Comparison of ENCODE assay signal across 8 mouse cellular contexts in genomic region chr7:118116787-118117538, GRCm38 (mm10). TPM values are rescaled to one million over a fixed set of nuclear protein-coding genes. Genes with fewer than 3 reads are reported as not detected.
DNase-seq lines count a peak whose midpoint lies in the region; ATAC-seq and TF ChIP-seq lines count a peak whose summit lies in the region.

No protein-coding gene starts in this region.

- 19% methylated on average over 8 of the region's 8 CpGs for WGBS in lung, embryonic 14.5 days
- 19% methylated on average over 8 of the region's 8 CpGs for WGBS in embryonic facial prominence, embryonic 15.5 days
- 18% methylated on average over 8 of the region's 8 CpGs for WGBS in limb, embryonic 13.5 days
- 7% methylated on average over 8 of the region's 8 CpGs for WGBS in neural tube, embryonic 15.5 days

- ATAC-seq in lung, embryonic 14.5 days (ENCODE audit: insufficient read depth): peak; percentile 11; the same call in 1 of the 2 replicates
- no peak for ATAC-seq in embryonic facial prominence, embryonic 15.5 days (ENCODE audit: insufficient number of reproducible peaks, low FRiP score, low TSS enrichment, low read depth)
- ATAC-seq in limb, embryonic 13.5 days (ENCODE audit: low FRiP score, low read depth): no peak
- peak; percentile 26; the same call in 1 of the 2 replicates for ATAC-seq in neural tube, embryonic 15.5 days (ENCODE audit: low FRiP score)
- no peak for ATAC-seq in megakaryocyte-erythroid progenitor cell, adult 5-6 weeks (replicated peaks; ENCODE audit: low FRiP score, low TSS enrichment, poor library complexity, severe bottlenecking)

- no peaks in the 10 kb centered on the region for H3K9me3 ChIP-seq in lung, embryonic 14.5 days (ENCODE audit: low read depth, low read length)
- H3K9me3 ChIP-seq in embryonic facial prominence, embryonic 15.5 days (replicated peaks): no peaks in the 10 kb centered on the region
- H3K9me3 ChIP-seq in limb, embryonic 13.5 days: no peaks in the 10 kb centered on the region
- no peaks in the 10 kb centered on the region for H3K9me3 ChIP-seq in neural tube, embryonic 15.5 days (replicated peaks)

- H3K27me3 ChIP-seq in lung, embryonic 14.5 days (ENCODE audit: insufficient read depth, low read length): no peaks in the 10 kb centered on the region
- no peaks in the 10 kb centered on the region for H3K27me3 ChIP-seq in embryonic facial prominence, embryonic 15.5 days
- H3K27me3 ChIP-seq in limb, embryonic 13.5 days: no peaks in the 10 kb centered on the region
- no peaks in the 10 kb centered on the region for H3K27me3 ChIP-seq in neural tube, embryonic 15.5 days (replicated peaks)

- no peak for TF ChIP-seq CTCF in lung, embryonic 14.5 days (IDR thresholded peaks at IDR 0.05; ENCODE audit: low read depth)

- peaks cover 67% of the 10 kb centered on the region for H3K36me3 ChIP-seq in lung, embryonic 14.5 days (ENCODE audit: insufficient read depth)
- peaks cover 52% of the 10 kb centered on the region for H3K36me3 ChIP-seq in embryonic facial prominence, embryonic 15.5 days
- peaks cover 62% of the 10 kb centered on the region for H3K36me3 ChIP-seq in limb, embryonic 13.5 days
- H3K36me3 ChIP-seq in neural tube, embryonic 15.5 days: peaks cover 60% of the 10 kb centered on the region

- peak overlapping the region; percentile 16; the same call in 1 of the 2 replicates for H3K27ac ChIP-seq in lung, embryonic 14.5 days (ENCODE audit: low read depth)
- no peak overlapping the region for H3K27ac ChIP-seq in embryonic facial prominence, embryonic 15.5 days (replicated peaks)
- H3K27ac ChIP-seq in limb, embryonic 13.5 days: no peak overlapping the region; the same call in 1 of the 2 replicates
- peak overlapping the region; percentile 90 for H3K27ac ChIP-seq in neural tube, embryonic 15.5 days (replicated peaks)

- H3K9ac ChIP-seq in lung, embryonic 14.5 days: peak overlapping the region; percentile 58; the same call in 1 of the 2 replicates
- no peak overlapping the region for H3K9ac ChIP-seq in embryonic facial prominence, embryonic 15.5 days
- H3K9ac ChIP-seq in limb, embryonic 13.5 days: peak overlapping the region; percentile 67
- no peak overlapping the region for H3K9ac ChIP-seq in neural tube, embryonic 15.5 days (replicated peaks)

- H3K4me2 ChIP-seq in lung, embryonic 14.5 days: peak overlapping the region; percentile 72
- peak overlapping the region; percentile 61 for H3K4me2 ChIP-seq in embryonic facial prominence, embryonic 15.5 days (replicated peaks)
- peak overlapping the region; percentile 68 for H3K4me2 ChIP-seq in limb, embryonic 13.5 days (replicated peaks)
- peak overlapping the region; percentile 88 for H3K4me2 ChIP-seq in neural tube, embryonic 15.5 days

- H3K4me1 ChIP-seq in lung, embryonic 14.5 days (ENCODE audit: insufficient read depth): peaks cover 14% of the 10 kb centered on the region
- peaks cover 25% of the 10 kb centered on the region for H3K4me1 ChIP-seq in embryonic facial prominence, embryonic 15.5 days
- H3K4me1 ChIP-seq in limb, embryonic 13.5 days: peaks cover 33% of the 10 kb centered on the region
- H3K4me1 ChIP-seq in neural tube, embryonic 15.5 days: peaks cover 38% of the 10 kb centered on the region

- peak overlapping the region; percentile 98 for H3K4me3 ChIP-seq in lung, embryonic 14.5 days (ENCODE audit: low read depth, low read length)
- H3K4me3 ChIP-seq in embryonic facial prominence, embryonic 15.5 days (replicated peaks): peak overlapping the region; percentile 96
- peak overlapping the region; percentile 97 for H3K4me3 ChIP-seq in limb, embryonic 13.5 days
- H3K4me3 ChIP-seq in neural tube, embryonic 15.5 days (replicated peaks): peak overlapping the region; percentile 85

- no peak for DNase-seq in lung, embryonic 14.5 days
- no peak for DNase-seq in lung, postnatal 14 days
- DNase-seq in urinary bladder, postnatal 4 days (ENCODE audit: low spot score in 2 of 2): no peak
- DNase-seq in spleen, postnatal 4 days (ENCODE audit: low spot score in 2 of 2): no peak

RNA-seq across cellular contexts. Expression of gene Rps15a, which starts 1.0 kb away (rescaled TPM):
- 868 and 955 TPM in 2 replicates for polyA plus RNA-seq in lung, embryonic 14.5 days (2014; fragmentation: Nextera tagmentation; extraction: Ambion mirVana)
- 775 and 795 TPM in 2 replicates for polyA plus RNA-seq in embryonic facial prominence, embryonic 15.5 days (2015; fragmentation: Nextera tagmentation; extraction: Ambion mirVana)
- polyA plus RNA-seq in limb, embryonic 13.5 days (2015; fragmentation: Nextera tagmentation; extraction: Ambion mirVana): 845 and 864 TPM in 2 replicates
- 410 and 450 TPM in 2 replicates for polyA plus RNA-seq in neural tube, embryonic 15.5 days (2015; fragmentation: Nextera tagmentation; extraction: Ambion mirVana)
- 3,409 and 3,689 TPM in 2 replicates for total RNA-seq in megakaryocyte-erythroid progenitor cell, adult 5-6 weeks (2014; fragmentation: Nextera tagmentation)
- 865 and 930 TPM in 2 replicates for total RNA-seq in megakaryocyte-erythroid progenitor cell, adult 5-6 weeks (2017)

RNA-seq across cellular contexts. Expression of gene Arl6ip1, which starts 12.5 kb away (rescaled TPM):
- 352 and 375 TPM in 2 replicates for polyA plus RNA-seq in lung, embryonic 14.5 days (2014; fragmentation: Nextera tagmentation; extraction: Ambion mirVana)
- polyA plus RNA-seq in embryonic facial prominence, embryonic 15.5 days (2015; fragmentation: Nextera tagmentation; extraction: Ambion mirVana): 408 and 409 TPM in 2 replicates
- 510 and 524 TPM in 2 replicates for polyA plus RNA-seq in limb, embryonic 13.5 days (2015; fragmentation: Nextera tagmentation; extraction: Ambion mirVana)
- 500 and 542 TPM in 2 replicates for polyA plus RNA-seq in neural tube, embryonic 15.5 days (2015; fragmentation: Nextera tagmentation; extraction: Ambion mirVana)
- 64.8 and 88.3 TPM in 2 replicates for total RNA-seq in megakaryocyte-erythroid progenitor cell, adult 5-6 weeks (2014; fragmentation: Nextera tagmentation)
- 72.8 and 122 TPM in 2 replicates for total RNA-seq in megakaryocyte-erythroid progenitor cell, adult 5-6 weeks (2017)

Comparison
In these comparisons a context has a peak if more than half of its experiments do, and no peak if none do; other contexts are left out.
1. ATAC-seq: peak in lung, embryonic 14.5 days (single experiment) and neural tube, embryonic 15.5 days (single experiment); none in embryonic facial prominence, embryonic 15.5 days (single experiment), limb, embryonic 13.5 days (single experiment) and megakaryocyte-erythroid progenitor cell, adult 5-6 weeks (single experiment).
2. H3K27ac ChIP-seq: peak in lung, embryonic 14.5 days (single experiment) and neural tube, embryonic 15.5 days (single experiment); none in embryonic facial prominence, embryonic 15.5 days (single experiment) and limb, embryonic 13.5 days (single experiment).
3. H3K9ac ChIP-seq: peak in lung, embryonic 14.5 days (single experiment) and limb, embryonic 13.5 days (single experiment); none in embryonic facial prominence, embryonic 15.5 days (single experiment) and neural tube, embryonic 15.5 days (single experiment).
4. Peak in every context shown above with its lines, with median percentiles within 50 percentile points of each other: H3K4me2 ChIP-seq and H3K4me3 ChIP-seq.